Mouse (Mus musculus) lung, postnatal 14 days (tissue): ENCODE results near the gene Ipo9.

ENCODE experiments used
- DNase-seq: peaks from one replicate; pipeline ENCODE4 v3.0.0; 2021

Ipo9 gene

GRCm38 (mm10) chr1:135426645-135427044, 3.7 kb downstream of the Ipo9 start:
- DNase-seq = no peak

DNA sequence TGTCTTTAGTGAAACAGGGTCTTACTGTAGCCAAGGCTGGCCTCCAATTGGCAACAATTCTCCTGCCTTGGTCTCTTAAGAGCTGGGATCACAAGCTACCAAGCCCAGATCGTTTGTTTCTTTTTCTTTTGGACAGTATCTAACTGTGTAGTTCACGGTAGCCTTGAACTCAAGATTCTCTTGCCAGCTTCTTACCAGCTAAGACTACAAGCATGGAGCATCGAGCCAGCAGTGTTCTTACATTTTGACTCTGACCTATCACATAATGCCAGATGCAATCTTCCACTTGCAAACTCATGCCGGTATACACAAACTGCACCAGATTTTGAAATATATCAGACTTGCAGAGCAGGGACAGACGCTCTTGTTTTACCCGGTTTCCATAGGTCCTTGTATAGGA, 7.5 kb downstream of the Ipo9 start:
- DNase-seq = no peak

- DNase-seq = peak; percentile 33
These were observed 16.3 kb downstream of the Ipo9 start for GRCm38 (mm10) chr1:135413996-135414395.

DNA sequence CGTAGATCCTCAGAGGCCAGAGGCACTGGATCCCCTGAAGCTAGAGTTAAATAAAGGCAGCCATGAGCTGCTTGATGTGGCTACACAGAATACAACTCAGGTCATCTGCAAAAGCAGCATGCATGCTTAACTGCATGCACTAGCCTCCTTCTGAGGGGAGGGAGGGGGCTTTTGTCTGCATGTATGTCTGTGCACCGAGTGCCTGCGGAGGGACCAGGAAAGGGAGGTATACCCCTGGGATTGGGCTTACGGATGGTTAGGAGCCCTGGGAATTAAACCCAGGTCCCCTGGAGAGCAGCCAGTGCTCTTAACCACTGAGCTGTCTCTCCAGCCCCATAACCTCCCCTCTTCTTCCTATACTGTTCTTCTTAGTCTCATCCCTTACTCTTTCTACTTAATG, 18.2 kb downstream of the Ipo9 start:
- no peak for DNase-seq

- DNase-seq = peak; percentile 71
These were observed 19.3 kb downstream of the Ipo9 start for GRCm38 (mm10) chr1:135410967-135411366.

DNA sequence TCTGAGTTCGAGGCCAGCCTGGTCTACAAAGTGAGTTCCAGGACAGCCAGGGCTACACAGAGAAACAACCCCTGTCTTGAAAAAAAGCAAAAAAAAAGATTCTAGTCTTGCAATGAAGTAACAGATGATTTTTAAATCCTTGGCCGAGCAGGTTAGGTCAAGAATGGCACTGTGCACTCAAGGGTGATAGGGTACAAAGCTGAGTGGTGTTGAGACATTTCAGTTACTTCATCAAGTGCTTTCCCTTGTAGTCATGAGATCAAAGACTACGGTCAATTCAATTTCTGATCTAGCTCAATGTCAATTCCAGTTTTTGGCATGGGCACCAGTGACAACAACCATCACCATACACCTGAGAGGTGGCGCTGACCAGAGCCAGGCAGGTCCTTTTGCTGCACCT, 21.3 kb downstream of the Ipo9 start:
- DNase-seq = no peak

- no peak for DNase-seq
These were observed 24.9 kb downstream of the Ipo9 start for GRCm38 (mm10) chr1:135405356-135405755.

DNA sequence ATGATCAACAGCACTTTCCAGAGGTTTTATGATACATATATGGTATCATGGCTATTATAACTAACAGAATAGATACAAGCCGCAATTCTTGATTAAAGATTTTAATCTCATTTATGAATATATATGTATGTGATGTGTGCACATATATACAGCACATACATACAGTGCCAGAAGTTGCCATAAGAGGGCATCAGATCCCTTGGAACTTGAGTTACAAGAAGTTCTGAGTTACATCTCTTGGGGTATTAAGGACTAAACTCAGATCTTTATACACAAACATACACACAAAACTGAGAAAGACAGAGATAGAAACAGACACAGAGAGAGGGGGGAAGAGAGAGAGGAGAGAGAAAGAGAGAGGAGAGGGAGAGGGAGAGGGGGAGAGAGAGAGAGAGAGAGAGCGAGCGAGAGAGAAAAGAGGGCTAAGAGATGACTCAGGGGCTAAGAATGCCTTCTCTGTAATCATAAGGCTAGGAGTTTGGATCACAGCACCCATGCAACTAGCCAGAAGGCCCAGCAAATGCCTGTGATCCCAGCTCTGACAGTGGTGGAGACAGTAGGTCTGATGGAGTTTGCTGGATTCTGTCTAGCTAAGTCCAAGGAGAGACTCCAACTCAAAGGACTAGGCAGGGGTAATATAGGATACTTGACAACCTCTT, 28.7 kb downstream of the Ipo9 start:
- no peak for DNase-seq

DNA sequence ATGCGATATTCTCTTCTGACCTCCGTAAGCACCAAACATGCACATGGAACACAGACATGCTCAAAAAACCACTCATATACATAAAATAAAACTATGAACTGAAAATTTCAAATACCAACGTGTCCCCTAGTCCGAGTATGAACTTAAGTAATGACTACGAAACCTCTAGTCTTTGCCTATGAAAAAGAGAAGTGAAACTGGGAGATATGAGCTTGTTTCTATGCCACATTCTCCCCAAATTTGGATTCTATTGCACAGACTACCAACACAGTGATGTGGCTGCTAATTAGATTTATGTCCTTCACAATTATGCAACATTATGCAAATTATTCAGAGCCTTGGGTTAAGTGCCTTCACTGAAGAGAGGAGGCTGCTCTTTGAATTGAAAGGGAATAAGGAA, 30.8 kb downstream of the Ipo9 start:
- DNase-seq = no peak

GRCm38 (mm10) chr1:135385161-135385560, 45.1 kb downstream of the Ipo9 start:
- no peak for DNase-seq

DNA sequence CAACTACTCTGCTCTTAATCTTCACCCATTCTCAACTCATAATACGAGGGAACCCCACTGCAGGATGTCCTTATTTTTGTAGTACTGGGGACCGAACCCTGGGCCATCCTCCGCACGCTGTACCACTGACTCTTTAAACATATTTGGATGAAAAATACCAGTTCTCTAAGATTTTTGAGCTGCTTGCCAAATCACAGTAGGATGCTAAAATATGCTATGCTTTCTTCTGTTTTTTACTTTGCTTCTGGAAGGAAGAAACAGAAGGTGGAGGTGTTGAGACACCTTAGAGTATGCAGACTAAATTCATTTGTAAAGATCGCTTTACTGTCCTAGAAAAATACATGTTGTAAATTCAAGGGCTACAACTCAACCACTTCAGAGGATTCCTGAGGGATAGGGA, 46.1 kb downstream of the Ipo9 start:
- no peak for DNase-seq

DNA sequence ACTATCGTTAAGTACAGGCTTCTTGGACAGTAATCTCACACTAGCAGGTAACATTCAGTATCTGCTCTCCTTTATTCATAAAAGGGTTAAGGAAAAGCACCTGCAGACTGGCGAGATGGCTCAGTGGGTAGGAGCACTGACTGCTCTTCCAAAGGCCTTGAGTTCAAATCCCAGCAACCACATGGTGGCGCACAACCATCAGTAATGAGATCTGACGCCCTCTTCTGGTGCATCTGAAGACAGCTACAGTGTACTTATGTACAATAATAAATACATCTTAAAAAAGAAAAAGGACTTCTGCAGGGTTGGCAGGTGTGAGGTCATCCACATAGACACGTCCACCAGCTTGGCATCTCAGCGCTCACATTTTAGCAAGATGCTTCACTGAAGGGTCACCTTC, 48.7 kb downstream of the Ipo9 start:
- peak; percentile 33 for DNase-seq

DNA sequence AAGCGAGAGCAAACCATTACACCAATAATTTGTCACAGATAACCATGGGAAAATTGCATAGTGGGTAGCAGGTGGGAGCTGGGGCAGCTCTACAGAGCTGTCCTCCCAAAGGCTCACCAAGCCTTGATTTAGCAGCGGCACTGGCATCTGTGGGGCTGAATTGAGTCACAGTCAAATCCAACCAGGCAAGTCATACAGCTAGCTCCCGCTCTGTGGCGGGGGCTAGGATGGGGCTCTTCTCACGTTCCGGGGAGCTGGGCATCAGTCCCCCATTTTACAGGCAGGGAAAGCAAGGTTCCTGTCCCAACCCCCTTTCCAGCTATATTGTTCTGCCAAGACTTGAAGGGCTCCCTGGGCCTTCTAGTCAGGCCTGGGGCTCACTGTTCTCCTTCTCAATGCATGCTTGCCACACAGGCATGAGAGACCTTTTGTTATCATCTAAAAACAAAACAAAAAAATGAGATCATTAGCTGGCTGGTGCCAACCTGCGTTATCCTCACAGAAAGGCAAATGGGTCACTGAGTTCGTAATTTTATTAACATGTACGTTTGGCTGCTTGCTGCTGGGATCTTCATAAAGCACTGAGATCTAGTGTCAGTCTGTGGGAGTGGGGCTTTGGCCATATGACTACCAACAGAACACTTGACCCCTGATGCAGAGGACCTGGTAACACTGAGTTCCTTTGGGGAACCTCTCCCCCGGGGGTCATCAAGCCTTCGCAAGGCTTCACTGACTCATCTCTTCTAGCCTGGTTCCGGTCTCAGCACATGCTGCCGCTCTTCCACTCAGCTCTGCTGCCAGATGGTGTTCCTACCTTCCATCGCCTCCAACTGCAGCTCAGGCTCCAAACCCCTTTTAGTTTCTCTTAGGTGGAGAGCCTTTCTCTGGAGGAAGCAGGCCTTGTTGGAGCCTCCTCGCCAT, 50.0 kb downstream of the Ipo9 start:
- no peak for DNase-seq

DNA sequence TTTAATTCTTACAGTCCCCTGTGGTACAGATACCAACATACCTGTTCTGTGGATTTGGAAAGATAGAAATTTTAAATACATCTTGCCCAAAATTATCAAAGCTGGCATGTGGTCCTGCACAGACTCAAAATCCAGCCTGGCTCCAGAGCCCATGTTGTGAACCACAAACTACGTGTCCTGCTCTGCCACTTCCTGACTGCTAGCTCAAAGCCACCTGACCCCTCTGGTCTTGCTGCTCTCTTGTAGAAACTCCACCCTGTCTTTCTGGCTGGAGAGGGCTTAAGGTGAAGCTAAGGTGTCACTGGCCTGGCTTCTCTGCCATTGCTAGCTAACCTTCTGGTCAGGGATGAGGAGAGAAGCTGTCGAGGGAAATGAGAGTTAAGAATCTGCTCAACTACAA, 51.3 kb downstream of the Ipo9 start:
- no peak for DNase-seq

GRCm38 (mm10) chr1:135378576-135378975, 51.7 kb downstream of the Ipo9 start:
- no peak for DNase-seq

DNA sequence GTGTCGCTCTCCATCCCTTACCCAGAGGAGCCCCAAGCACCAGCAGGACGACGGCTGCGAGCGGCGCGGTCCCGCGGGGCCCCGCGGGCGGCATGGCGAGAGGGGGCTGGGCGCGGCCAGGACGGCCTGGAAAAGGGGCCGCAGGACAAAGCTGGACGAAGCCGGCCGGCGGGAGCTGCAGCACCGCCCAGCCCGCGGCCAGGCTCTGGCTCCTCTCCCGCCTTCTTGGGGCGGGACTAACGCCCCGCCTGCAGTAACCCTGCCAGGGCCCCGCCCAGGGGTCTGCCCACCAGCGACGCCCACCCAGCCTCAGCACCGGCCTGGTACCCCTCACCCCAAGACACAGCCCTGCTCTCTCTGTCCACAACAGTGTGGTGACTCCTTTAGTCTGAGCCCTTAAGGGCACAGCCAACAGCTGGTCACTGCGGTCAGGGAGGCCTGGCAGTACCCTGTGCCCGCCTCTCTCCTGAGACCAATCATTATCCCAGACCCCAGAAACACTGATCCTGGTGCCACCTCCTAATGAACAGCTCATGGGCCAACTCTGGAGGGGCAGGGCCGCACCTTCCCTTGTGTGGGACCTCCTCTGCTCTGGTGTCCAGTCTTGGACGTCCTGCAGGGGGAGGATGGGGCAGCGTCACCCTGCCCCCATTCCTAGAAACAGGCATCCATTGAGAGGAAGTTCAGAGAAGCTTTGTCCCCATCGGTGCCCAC, 55.3 kb downstream of the Ipo9 start, which contains the start of gene Shisa4:
Shisa4 (minus strand) TSS at position 370 of the 714 bp plus-strand sequence.
- peak; percentile 70 for DNase-seq

- DNase-seq = no peak
These were observed 56.0 kb downstream of the Ipo9 start for GRCm38 (mm10) chr1:135374175-135374867.

DNA sequence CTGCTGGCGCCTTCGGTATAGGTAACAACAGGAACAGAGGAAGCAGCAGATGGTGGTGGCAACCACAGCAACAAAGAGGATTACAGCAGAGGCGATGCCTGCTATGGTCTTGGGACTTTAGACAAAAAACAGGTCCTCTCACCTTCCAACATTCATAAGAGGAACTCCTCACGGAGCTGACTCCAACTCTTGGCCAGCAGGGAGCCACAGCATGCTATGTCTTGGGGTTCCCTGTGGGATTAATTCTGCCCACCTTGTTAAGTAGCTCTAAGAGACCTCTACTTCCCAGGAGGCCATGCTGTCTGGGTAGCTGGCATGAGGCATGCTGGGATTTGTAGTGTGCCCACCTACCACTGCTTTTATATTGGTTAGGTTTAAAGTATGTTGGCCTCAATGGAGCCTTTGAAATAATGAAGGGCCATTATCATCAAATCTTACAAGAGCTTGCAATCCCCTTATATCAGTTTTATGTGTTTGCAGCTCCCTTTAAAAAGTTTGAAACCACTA, 57.1 kb downstream of the Ipo9 start:
- no peak for DNase-seq

DNA sequence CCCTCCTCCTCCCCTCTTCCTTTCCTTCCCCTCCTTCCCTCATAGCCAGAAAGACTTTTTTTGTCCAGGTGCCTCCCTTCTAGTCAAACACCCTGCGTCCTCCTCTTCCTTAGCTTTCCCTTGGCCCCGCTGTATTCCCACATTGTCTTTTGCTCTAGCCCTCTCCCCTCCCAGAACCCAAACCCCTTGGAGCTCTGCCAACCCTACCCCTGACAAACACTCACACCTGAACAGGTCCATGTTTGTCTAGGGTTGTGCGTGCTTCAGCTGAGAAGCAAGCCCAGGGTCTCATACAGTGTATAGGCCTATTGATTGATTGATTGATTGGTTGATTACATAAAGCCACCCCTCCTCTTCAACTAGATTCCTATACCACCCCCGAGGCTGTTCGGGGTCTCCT, 60.9 kb downstream of the Ipo9 start:
- DNase-seq = no peak

GRCm38 (mm10) chr1:135368982-135369381, 61.3 kb downstream of the Ipo9 start:
- peak; percentile 73 for DNase-seq

GRCm38 (mm10) chr1:135368245-135368644, 62.1 kb downstream of the Ipo9 start:
- DNase-seq = peak; percentile 89

GRCm38 (mm10) chr1:135367595-135367994, 62.7 kb downstream of the Ipo9 start:
- DNase-seq = no peak

GRCm38 (mm10) chr1:135367005-135367404, 63.3 kb downstream of the Ipo9 start:
- DNase-seq = no peak
